Mouse (Mus musculus): ENCODE results near the gene Ppp1r13b.

Ppp1r13b gene

DNA sequence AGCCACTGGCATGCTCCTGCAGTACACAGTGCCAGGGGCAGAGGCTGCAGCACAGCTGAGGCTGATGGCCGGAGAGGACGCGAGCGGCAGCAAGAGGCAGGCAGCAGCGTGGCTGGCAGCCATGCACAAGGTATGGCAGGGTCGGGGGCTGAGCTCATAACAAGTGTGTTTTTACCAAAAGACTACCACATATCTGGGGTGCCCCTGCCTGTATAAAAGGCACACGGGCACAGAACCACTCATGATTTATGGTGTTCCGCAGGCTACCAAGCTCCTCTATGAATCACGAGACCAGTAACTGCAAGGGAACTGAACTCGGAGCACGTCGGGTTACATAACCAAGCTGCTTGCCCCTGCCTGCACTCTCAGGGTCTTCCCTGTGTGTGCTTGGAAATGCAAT is 80.4 kb downstream of the Ppp1r13b start:
- in situ Hi-C loops (cut with MboI), result no loop called here

GRCm38 (mm10) chr12:111821931-111822330 is 86.0 kb downstream of the Ppp1r13b start:
- in situ Hi-C loops (cut with MboI), result no loop called here

GRCm38 (mm10) chr12:111820708-111821107 is 87.2 kb downstream of the Ppp1r13b start:
- in situ Hi-C loops (cut with MboI), result no loop called here

DNA sequence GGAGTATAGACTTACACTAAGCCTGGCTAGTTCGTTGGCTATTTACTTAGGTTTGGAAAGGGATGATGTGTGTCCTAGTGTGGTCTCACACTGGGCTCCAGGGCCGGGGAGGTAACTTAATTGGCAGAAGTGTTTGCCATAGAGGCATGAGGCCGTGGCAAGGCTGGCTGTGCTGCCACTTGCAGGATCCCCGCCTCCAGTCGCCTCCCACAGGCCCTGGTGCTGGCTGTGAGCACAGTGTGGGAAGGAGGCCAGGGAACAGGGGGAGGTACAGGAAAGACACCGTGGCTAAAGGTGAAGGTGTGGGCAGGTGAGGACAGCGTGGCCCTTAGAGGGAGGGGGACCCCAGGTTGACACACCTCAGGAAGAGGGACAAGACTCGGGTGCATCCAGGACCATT is 88.0 kb downstream of the Ppp1r13b start:
- in situ Hi-C loops (cut with MboI), result no loop called here

- in situ Hi-C loops (cut with MboI), result no loop called here
Measured at GRCm38 (mm10) chr12:111817991-111818390, 89.9 kb downstream of the Ppp1r13b start.

DNA sequence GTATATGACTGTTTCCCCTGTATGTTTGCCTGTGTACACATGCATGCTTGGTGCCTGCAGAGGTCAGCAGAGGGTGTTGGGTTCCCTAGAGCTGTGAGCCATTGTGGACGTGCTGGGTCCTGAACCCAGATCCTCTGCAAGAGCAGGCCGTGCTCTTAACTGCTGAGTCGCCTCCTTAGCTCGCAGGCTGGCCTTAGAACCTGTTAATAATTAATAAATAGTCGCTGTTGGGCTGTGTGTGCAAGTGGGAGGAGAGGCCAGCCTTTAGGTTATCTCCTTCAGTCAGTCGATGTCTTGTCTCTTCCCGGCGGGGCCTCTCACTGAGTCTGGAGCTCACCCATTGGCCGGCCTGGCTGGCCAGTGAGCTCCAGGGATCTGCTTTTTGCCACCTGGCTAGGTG is 90.9 kb downstream of the Ppp1r13b start:
- in situ Hi-C loops (cut with MboI), result no loop called here

- in situ Hi-C loops (cut with MboI), result no loop called here
Measured at GRCm38 (mm10) chr12:111816528-111816927, 91.4 kb downstream of the Ppp1r13b start.

- in situ Hi-C loops (cut with MboI), result no loop called here
Measured at GRCm38 (mm10) chr12:111814769-111815762, 92.8 kb downstream of the Ppp1r13b start.

DNA sequence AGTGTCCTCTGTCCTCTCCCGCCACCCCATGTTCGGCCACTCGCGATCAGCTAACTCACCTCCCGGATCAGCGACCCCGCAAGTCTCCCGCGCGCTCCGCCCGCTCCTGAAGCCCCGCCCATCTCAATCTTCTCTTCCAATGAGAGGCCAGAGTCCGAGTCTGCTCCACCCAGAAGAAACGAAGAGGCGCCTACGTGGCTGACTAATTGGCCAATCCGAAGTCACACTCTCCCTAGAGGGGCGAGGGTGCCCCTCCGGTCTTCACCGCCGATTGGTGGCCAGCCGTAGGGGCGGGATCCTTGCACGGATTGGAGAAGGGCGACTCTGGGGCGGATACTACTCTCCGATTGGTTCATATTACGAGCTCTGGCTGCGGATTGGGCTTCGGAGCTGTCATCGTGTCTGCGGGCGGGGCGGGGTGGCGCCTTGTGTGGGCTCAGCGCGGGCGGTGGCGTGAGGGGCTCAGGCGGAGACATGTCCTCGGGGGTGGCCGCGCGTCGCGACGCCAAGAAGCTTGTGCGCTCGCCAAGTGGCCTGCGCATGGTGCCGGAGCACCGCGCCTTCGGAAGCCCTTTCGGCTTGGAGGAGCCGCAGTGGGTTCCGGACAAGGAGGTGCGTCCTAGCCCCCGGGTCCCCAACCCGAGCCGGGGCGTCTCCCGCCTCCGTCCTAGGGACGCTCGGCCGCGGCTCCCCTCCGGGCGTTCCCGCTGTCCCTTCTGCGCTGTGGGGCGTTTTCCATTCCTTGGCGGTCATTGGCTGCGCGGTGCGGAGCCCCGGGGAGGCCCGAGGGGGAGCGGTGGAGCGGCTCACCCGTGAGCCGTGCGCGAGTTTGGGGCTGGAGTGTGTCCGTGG is 93.9 kb downstream of the Ppp1r13b start, which contains the start of the genes Xrcc3 and Zfyve21:
Gene Xrcc3 (minus strand): TSS at position 108 of the 852 bp plus-strand sequence.
Gene Zfyve21 (plus strand): TSS at position 405 of the 852 bp plus-strand sequence.
- in situ Hi-C loops (cut with MboI), result no loop called here

- in situ Hi-C loops (cut with MboI), result no loop called here
Measured at GRCm38 (mm10) chr12:111813111-111813765, 94.7 kb downstream of the Ppp1r13b start.

GRCm38 (mm10) chr12:111812611-111813010 is 95.3 kb downstream of the Ppp1r13b start:
- in situ Hi-C loops (cut with MboI), result no loop called here

DNA sequence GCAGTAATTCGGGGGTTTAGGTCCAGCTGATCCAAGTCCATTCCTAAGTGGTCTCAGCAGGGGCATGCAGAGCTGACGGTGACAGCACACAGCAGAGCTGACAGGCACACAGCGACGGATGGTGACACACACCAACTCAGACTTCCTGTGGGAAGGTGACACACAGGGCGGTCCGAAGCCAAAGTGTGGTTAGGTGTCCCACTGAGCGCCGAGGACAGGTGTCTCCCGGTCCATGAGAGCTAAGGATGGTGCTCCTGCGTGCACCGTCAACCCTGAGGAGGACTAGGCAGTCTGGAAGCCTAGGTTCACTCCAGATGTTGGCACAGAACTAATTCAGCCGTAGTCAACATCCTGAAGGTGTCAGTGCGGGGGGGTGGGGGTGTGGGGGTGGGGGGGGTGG is 95.8 kb downstream of the Ppp1r13b start:
- in situ Hi-C loops (cut with MboI), result no loop called here

- in situ Hi-C loops (cut with MboI), result no loop called here
Measured at GRCm38 (mm10) chr12:111809762-111810161, 98.1 kb downstream of the Ppp1r13b start.

DNA sequence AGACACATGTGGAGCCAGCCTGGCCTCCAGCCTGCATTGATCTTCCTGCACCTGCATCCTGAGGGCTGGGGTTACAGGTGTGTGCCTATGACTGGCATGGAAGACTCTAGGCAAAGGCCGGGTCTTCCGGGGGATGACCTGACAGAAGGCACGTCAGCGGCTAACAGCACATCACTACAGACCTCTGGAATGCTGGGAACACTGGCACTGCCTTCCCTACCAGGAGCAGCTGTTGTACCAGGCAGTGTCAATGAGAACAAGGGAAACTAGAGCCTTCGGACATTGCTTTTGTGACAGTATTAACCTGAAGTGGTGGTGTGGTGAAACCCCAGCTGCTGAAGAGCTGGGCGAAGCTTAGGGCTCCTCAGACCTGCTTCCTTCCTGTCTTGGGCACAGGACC is 99.1 kb downstream of the Ppp1r13b start:
- in situ Hi-C loops (cut with MboI), result no loop called here

DNA sequence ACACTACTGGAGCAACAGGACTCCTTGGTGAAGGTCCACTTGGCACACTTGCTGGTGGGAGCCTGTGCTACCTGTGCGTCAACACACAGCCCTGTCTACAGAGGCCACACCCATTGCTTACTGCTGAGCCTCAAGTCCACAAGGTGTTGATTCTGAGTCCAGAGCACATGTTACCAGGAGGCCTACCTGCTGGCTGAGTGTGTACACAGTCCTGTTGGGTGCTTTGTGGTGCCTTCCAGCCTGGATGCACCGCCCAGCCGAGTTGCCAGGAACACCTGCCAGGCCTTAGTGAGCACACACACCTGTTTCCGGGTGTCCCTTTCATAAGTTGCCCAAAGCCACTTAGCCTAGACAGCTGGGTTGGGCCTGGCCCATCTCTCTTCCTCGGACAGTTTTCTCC is 104.4 kb downstream of the Ppp1r13b start:
- in situ Hi-C loops (cut with MboI), result no loop called here

GRCm38 (mm10) chr12:111800459-111801183 is 107.3 kb downstream of the Ppp1r13b start:
- in situ Hi-C loops (cut with MboI), result no loop called here

DNA sequence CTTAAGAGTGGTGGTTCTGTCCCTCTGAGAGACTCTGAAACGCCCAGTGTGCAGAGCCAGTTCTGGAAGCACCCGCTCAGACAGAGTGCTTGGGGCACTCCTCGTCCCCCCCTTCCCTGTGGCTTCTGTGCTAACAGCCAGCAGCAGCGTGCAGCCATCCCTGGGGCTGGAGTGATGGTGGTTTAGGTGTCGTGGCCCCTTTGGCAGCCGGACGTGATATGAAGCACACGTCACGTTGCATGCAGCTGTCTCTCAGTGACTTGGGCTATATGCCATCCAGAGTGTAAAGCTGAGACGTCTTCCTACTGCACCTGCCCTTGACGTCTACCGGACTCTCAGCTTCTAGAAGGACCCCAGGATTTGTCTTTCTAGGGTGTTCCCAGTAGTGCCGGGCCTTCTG is 109.4 kb downstream of the Ppp1r13b start:
- in situ Hi-C loops (cut with MboI), result no loop called here

GRCm38 (mm10) chr12:111797251-111797650 is 110.7 kb downstream of the Ppp1r13b start:
- in situ Hi-C loops (cut with MboI), result no loop called here

DNA sequence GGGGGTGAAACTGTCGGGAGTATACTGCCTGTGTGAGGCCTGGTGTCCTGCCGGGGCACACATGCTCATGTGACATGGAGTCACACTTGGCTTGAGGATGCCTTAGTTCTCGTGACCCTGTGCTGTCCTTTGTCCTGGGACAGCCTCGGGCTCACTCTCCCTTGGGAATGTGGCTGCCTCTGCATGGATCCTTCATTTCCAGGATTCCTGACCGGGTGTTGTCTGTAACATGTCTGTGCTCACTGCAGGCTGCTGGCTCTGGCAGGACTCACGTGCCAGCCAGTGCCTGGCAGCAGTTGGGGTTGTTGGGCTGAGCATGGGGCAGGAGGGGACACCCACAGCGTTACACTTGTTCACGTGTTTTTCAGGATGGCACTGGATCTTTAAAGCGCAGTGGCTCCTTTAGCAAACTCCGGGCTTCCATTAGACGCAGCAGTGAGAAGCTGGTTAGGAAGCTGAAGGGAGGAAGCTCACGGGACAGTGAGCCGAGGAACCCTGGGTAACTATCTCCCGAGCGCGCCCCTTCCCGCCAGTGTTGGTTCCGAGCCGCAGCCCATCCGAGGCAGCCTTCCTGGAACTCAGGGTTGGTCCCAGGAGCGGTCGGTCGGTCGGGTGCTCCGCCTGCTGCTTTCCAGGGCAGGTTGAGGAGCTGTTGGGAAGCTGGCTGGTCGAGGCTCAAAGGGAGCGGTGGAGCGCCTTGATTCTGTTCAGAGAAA is 112.6 kb downstream of the Ppp1r13b start:
- in situ Hi-C loops (cut with MboI), result no loop called here

DNA sequence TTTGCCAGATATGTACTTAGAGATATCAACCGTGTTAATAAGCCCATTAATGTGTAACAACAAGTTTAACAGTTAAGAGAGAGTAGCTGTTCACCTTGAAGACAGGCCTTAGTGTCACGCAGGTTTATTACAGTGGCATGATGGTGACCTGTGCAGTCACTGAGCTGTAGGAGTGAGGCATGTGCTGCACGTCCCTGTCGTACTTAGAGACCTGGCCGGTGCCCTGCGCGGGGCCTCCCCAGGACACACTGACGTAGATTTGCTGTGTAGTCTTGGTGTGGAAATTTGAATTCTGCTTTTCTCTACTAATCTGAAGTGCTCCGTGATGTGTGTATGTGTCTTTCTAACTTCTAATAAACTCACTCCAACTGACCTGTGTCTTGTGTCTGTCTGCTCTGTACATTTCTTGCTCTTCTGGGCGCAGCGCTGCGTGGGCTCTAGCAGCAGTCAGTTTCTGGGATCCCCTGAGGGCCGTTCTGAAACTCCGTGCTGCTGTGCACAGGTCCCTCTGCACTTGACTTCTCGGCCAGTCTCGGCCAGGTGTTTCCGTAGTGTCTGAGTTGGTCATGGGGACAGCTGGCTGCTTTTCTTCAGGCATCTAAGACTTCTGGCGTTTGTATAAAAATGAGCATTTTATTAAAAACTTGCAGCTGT is 113.3 kb downstream of the Ppp1r13b start:
- in situ Hi-C loops (cut with MboI), result no loop called here
